Mouse (Mus musculus) gastrocnemius, postnatal 10 days (tissue): ENCODE measurements at regions not wholly inside any gene's neighbourhood (a gene's known extent, or its start where the extent isn't known, plus 50 kb on each side); places are given as distances from the start of the nearest gene placed in this dataset.
A peak's percentile ranks its signal among the peaks of the same experiment; 100 is the strongest.

Source experiments
- DNase-seq: peaks from one replicate; pipeline ENCODE4 v3.0.0; 2021; ENCODE audit warnings: mixed read lengths

DNA sequence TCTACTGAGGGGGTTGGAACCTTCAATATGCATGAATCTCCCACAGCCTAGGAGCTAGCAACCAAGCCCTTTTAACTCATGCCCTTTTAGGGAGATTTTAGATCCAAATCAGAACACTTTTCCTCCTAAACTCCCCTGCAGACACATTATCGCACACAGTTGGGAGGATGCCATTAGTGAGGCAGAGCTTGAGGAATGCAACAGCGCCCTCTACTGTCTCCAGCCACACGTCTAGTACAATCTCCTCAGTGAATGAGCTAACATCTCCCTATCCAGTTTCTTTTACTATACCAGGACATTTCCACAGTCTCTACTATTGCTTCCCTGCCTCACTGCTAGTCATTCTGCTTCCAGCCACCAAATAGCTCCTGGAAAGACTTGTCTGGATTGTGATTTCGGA lies 59.3 kb downstream of the 1700080O16Rik start:
- DNase-seq = peak; percentile 65

GRCm38 (mm10) chrX:51911566-51911965 lies 61.0 kb downstream of the 1700080O16Rik start:
- peak; percentile 7 for DNase-seq

- DNase-seq = no peak
Measured at GRCm38 (mm10) chrX:51910576-51910975, 62.0 kb downstream of the 1700080O16Rik start.

- no peak for DNase-seq
Measured at GRCm38 (mm10) chrX:51898445-51898844, 74.1 kb downstream of the 1700080O16Rik start.

DNA sequence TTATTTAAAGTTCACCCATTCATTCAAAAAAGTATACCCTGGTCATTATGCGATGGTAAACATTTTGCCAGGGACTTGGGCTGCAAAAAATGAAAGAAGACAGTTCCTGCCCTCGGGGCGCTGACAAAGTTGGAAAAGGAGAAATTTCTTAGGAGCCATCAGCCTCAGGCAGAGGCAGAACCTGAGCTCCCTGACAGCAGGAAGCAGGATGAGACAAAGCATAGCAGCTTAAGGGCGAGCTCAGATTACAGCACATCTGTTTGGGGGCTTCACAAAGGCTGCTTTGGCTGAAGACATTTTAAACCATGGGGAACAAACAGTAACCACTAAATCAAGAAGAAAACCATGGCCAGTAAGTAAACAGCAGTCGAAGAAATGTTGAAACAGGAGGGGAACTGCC lies 75.5 kb downstream of the 1700080O16Rik start:
- no peak for DNase-seq

DNA sequence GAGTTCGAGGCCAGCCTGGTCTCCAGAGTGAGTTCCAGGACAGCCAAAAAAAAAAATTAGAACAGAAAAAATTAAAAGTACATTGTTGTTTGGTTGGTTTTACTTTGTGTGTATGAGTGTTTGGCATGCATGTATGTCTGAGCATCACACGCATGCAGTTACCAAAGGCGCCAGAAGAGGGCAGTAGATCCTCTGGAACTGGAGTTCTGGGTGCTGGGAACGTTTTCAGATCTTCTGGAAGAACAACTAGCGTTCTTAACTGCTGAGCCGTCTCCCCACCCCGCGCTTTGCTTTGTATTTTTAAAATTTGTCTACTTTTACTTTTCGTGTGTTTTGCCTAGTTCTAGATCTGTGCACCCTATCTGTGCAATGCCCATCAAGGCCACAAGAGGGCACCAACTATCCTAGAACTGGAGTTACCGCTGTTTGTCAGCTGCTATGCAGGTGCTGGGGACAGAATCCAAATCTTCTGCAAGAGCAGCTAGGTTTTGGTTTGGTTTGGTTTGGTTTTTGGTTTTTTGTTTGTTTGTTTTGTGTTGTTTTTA lies 76.9 kb downstream of the 1700080O16Rik start:
- DNase-seq = no peak

DNA sequence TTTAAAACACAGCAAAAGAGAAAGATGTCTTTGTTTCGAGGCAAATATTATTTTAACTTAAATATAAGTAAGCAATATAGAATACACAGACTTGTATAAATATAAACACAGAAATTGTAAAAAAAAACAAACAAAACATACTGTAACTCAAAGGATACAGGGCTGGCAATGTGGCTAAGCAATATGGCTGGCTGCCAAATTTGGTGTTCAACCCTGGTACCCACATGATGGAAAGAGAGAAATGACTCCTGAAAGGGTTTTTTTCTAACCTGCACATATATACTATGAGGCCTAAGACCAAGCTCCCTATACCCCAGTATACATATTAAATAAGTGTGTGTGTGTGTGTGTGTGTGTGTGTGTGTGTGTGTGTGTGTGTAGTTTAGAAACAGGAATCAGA lies 79.9 kb downstream of the 1700080O16Rik start:
- DNase-seq = no peak

GRCm38 (mm10) chrX:51886129-51886528 lies 85.1 kb upstream of the Usp26 start:
- DNase-seq = no peak
